Mouse (Mus musculus): ENCODE measurements at regions not wholly inside any gene's neighbourhood (a gene's known extent, or its start where the extent isn't known, plus 50 kb on each side); places are given as distances from the start of the nearest gene placed in this dataset.
A peak's percentile ranks its signal among the peaks of the same experiment; 100 is the strongest.

DNA sequence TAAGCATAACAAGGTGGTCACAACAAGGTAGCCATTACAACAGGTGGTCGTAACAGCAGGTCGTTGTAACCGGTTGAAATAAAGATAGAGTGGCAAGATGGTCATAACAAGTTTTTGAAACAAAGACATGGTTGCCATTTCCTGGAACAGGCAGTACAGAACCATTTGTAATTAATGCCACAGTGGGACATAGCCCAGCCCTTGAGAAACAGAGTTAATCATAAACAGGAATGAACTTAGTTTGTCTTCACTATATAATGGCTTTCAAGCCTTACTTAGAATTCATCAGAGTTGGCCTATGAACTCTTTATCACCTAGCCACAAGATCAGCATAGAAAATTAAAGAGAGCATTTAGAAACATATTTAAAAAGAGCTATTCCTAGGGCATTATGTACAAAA, 53.0 kb upstream of the Jak2 start:
- no peak overlapping the region for H3K9ac ChIP-seq (ENCODE audit: control insufficient read depth, low read depth, low read length, poor library complexity, severe bottlenecking)
- TF ChIP-seq CTCF (IDR thresholded peaks at IDR 0.05 in 2 of 3, conservative IDR thresholded peaks at IDR 0.05 in 1 of 3; ENCODE audit: control insufficient read depth in 1 of 3, insufficient read depth in 1 of 3, low read depth in 2 of 3, low read length in 3 of 3, poor library complexity in 1 of 3, severe bottlenecking in 1 of 3) (no peak), RCOR1 (IDR thresholded peaks at IDR 0.05; ENCODE audit: low read depth, low read length) (no peak), MXI1 (IDR thresholded peaks at IDR 0.05; ENCODE audit: low read depth, low read length) (no peak), TCF12 (IDR thresholded peaks at IDR 0.05; ENCODE audit: low read depth, low read length) (no peak), MAX (IDR thresholded peaks at IDR 0.05; ENCODE audit: low read length) (no peak), GABPA (IDR thresholded peaks at IDR 0.05; ENCODE audit: low read depth, low read length) (no peak), ZKSCAN1 (IDR thresholded peaks at IDR 0.05; ENCODE audit: low read depth, low read length) (no peak), POLR2AphosphoS5 (IDR thresholded peaks at IDR 0.05; ENCODE audit: borderline replicate concordance, low read depth, low read length) (no peak), TAL1 (IDR thresholded peaks at IDR 0.05; ENCODE audit: low read length) (no peak), USF2 (IDR thresholded peaks at IDR 0.05; ENCODE audit: borderline replicate concordance in 1 of 2, insufficient read depth in 1 of 2, low read depth in 1 of 2, low read length in 2 of 2) (no peak), ETS1 (IDR thresholded peaks at IDR 0.05; ENCODE audit: low read depth, low read length) (no peak), CHD1 (IDR thresholded peaks at IDR 0.05; ENCODE audit: low read depth, low read length) (no peak), BHLHE40 (IDR thresholded peaks at IDR 0.05; ENCODE audit: borderline replicate concordance, low read depth, low read length) (no peak), GATA1 (IDR thresholded peaks at IDR 0.05; ENCODE audit: low read depth, low read length) (no peak), NRF1 (IDR thresholded peaks at IDR 0.05; ENCODE audit: insufficient read depth, low read depth, low read length, poor library complexity, severe bottlenecking) (no peak), HCFC1 (IDR thresholded peaks at IDR 0.05; ENCODE audit: low read depth, low read length) (no peak), MAZ (IDR thresholded peaks at IDR 0.05; ENCODE audit: low read depth, low read length) (no peak), JUND (IDR thresholded peaks at IDR 0.05; ENCODE audit: low read depth, low read length) (no peak)
- no peak for DNase-seq (ENCODE audit: low read depth, low spot score)
- peaks cover 0 to 38% of the 10 kb centered on the region in 2 experiments; a peak in 2 of 4 replicates for H3K36me3 ChIP-seq (ENCODE audit: control insufficient read depth in 1 of 2, insufficient read depth in 2 of 2, low read length in 2 of 2)
- peaks cover 20 to 26% of the 10 kb centered on the region in 2 experiments for H3K4me1 ChIP-seq (ENCODE audit: control insufficient read depth in 1 of 2, insufficient read depth in 2 of 2, low read length in 2 of 2)
- H3K4me3 ChIP-seq (ENCODE audit: control insufficient read depth in 1 of 2, insufficient read depth in 1 of 2, low read depth in 2 of 2, low read length in 2 of 2): no peak overlapping the region
- no peaks in the 10 kb centered on the region for H3K9me3 ChIP-seq (replicated peaks; ENCODE audit: insufficient read depth, low read length)
- H3K79me2 ChIP-seq (ENCODE audit: control insufficient read depth, insufficient read depth, low read length, poor library complexity): no peaks in the 10 kb centered on the region
- no peak overlapping the region for H3K27ac ChIP-seq (ENCODE audit: control insufficient read depth, low read depth, low read length)
- H3K27me3 ChIP-seq (ENCODE audit: control insufficient read depth in 1 of 2, insufficient read depth in 2 of 2, low read length in 2 of 2): no peaks in the 10 kb centered on the region

DNA sequence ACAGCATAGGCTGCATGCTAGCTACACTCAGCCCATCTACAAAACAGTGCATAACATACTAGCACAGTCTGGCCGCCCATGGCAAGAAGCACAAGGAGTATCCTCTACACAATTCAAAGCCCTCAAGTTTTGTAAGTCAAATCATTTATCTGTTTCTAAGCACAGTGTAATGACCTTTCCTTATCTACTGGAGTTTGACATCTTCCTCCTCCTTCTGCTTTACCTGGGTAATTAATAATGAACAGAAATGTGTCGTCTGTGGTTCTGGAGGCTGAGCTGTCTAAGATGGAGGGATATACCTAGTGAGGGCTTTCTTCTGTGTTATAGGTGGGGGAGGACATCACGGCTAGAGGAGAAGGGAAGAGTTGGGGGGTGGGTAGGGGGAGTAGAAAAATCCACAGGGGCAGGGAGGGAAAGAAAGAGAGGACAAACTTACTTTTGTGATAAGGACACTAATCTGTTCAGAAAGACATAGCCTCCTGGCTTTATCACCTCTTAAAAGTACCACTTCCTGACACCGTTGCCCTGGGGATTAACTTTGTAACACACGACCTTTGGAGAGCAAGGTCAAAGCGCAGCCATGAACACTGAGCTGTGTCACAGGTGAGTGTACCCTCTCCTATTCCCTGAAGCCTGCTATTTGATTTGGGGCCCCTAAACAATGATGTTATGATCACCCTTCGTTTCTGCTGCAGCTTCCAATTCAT, 52.4 kb upstream of the Jak2 start:
- DNase-seq (ENCODE audit: low read depth, low spot score): peak; percentile 34
- TF ChIP-seq MYB (IDR thresholded peaks at IDR 0.05; ENCODE audit: low read depth, low read length) (no peak), ETS1 (IDR thresholded peaks at IDR 0.05; ENCODE audit: low read depth, low read length) (peak; percentile 58), MAX (IDR thresholded peaks at IDR 0.05; ENCODE audit: low read length) (no peak), USF1 (IDR thresholded peaks at IDR 0.05; ENCODE audit: low read depth, low read length) (no peak), NELFE (IDR thresholded peaks at IDR 0.05; ENCODE audit: low read depth, low read length) (no peak), USF2 (IDR thresholded peaks at IDR 0.05; ENCODE audit: borderline replicate concordance in 1 of 2, insufficient read depth in 1 of 2, low read depth in 1 of 2, low read length in 2 of 2) (no peak), RCOR1 (IDR thresholded peaks at IDR 0.05; ENCODE audit: low read depth, low read length) (peak; percentile 76; the same call in 1 of the 2 replicates), TAL1 (IDR thresholded peaks at IDR 0.05; ENCODE audit: low read length) (0 out of 2 replicates have a peak, but pooled peaks have one; percentile 12), POLR2AphosphoS2 (IDR thresholded peaks at IDR 0.05; ENCODE audit: low read length) (no peak), POLR2A (IDR thresholded peaks at IDR 0.05; ENCODE audit: control insufficient read depth in 1 of 2, insufficient read depth in 1 of 2, low read depth in 1 of 2, low read length in 2 of 2, poor library complexity in 1 of 2) (no peak), GATA1 (IDR thresholded peaks at IDR 0.05; ENCODE audit: low read depth, low read length) (peak; percentile 87), RAD21 (IDR thresholded peaks at IDR 0.05; ENCODE audit: low read depth, low read length) (no peak), MEF2A (IDR thresholded peaks at IDR 0.05; ENCODE audit: extremely low read depth, insufficient replicate concordance, low read depth, low read length, poor library complexity, severe bottlenecking) (no peak), ZMIZ1 (IDR thresholded peaks at IDR 0.05; ENCODE audit: low read depth, low read length) (no peak), ZC3H11A (IDR thresholded peaks at IDR 0.05; ENCODE audit: low read depth, low read length) (no peak), CHD1 (IDR thresholded peaks at IDR 0.05; ENCODE audit: low read depth, low read length) (no peak), HCFC1 (IDR thresholded peaks at IDR 0.05; ENCODE audit: low read depth, low read length) (no peak), BHLHE40 (IDR thresholded peaks at IDR 0.05; ENCODE audit: borderline replicate concordance, low read depth, low read length) (no peak), JUND (IDR thresholded peaks at IDR 0.05; ENCODE audit: low read depth, low read length) (no peak), CHD2 (IDR thresholded peaks at IDR 0.05; ENCODE audit: low read length) (no peak)

More for the DNA sequence above, 52.4 kb upstream of the Jak2 start:
- H3K4me3 ChIP-seq (ENCODE audit: control insufficient read depth in 1 of 2, insufficient read depth in 1 of 2, low read depth in 2 of 2, low read length in 2 of 2): no peak overlapping the region
- H3K9me3 ChIP-seq (replicated peaks; ENCODE audit: insufficient read depth, low read length): no peaks in the 10 kb centered on the region
- peaks cover 20 to 27% of the 10 kb centered on the region in 2 experiments for H3K4me1 ChIP-seq (ENCODE audit: control insufficient read depth in 1 of 2, insufficient read depth in 2 of 2, low read length in 2 of 2)
- peaks cover 0 to 38% of the 10 kb centered on the region in 2 experiments; a peak in 2 of 4 replicates for H3K36me3 ChIP-seq (ENCODE audit: control insufficient read depth in 1 of 2, insufficient read depth in 2 of 2, low read length in 2 of 2)
- H3K9ac ChIP-seq (ENCODE audit: control insufficient read depth, low read depth, low read length, poor library complexity, severe bottlenecking): no peak overlapping the region
- H3K27me3 ChIP-seq (ENCODE audit: control insufficient read depth in 1 of 2, insufficient read depth in 2 of 2, low read length in 2 of 2): no peaks in the 10 kb centered on the region
- no peaks in the 10 kb centered on the region for H3K79me2 ChIP-seq (ENCODE audit: control insufficient read depth, insufficient read depth, low read length, poor library complexity)
- H3K27ac ChIP-seq (ENCODE audit: control insufficient read depth, low read depth, low read length): peak overlapping the region; percentile 38; the same call in 1 of the 2 replicates
